Mouse (Mus musculus) forebrain, embryonic 14.5 days (tissue): Measurements from ENCODE around the gene Chchd1. TPM values are rescaled to one million over a fixed set of nuclear protein-coding genes. Genes with fewer than 3 reads are reported as not detected.

ENCODE experiments used
- ATAC-seq: fragments of 200-750 bp; cut with Nextera tagmentation; 2 replicates; pipeline ENCODE4 v1.8.0; 2017; ENCODE audit warnings: mild to moderate bottlenecking, moderate library complexity
- DNase-seq: peaks from one replicate; pipeline ENCODE4 v3.0.0-alpha.2; 2015; ENCODE audit warnings: low spot score
- H3K27ac ChIP-seq: fragments of 300-500 bp; sonication (generic); 2 replicates; pipeline ENCODE4 v1.5.1; 2014; ENCODE audit warnings: low read depth, mild to moderate bottlenecking, control low read depth, low read length, moderate library complexity
- H3K27me3 ChIP-seq: fragments of 300-500 bp; sonication (generic); replicated peaks from 2 replicates; pipeline ENCODE4 v1.6.1; 2014; ENCODE audit warnings: low read length, control low read depth, mixed read lengths; ENCODE audit not compliant: control insufficient read depth, insufficient read depth
- H3K36me3 ChIP-seq: fragments of 300-500 bp; sonication (generic); 2 replicates; pipeline ENCODE4 v1.6.1; 2014; ENCODE audit warnings: low read length, control low read depth; ENCODE audit not compliant: control insufficient read depth, insufficient read depth
- H3K4me1 ChIP-seq: fragments of 300-500 bp; sonication (generic); 2 replicates; pipeline ENCODE4 v1.6.1; 2014; ENCODE audit warnings: antibody characterized with exemption, low read length, control low read depth; ENCODE audit not compliant: control insufficient read depth, insufficient read depth
- H3K4me2 ChIP-seq: fragments of 300-500 bp; sonication (generic); 2 replicates; pipeline ENCODE4 v1.6.1; 2014; ENCODE audit warnings: mild to moderate bottlenecking, control low read depth, low read length
- H3K4me3 ChIP-seq: fragments of 300-500 bp; sonication (generic); 2 replicates; pipeline ENCODE4 v1.5.1; 2014; ENCODE audit warnings: low read depth, low read length, control low read depth
- H3K9ac ChIP-seq: fragments of 300-500 bp; sonication (generic); 2 replicates; pipeline ENCODE4 v1.6.1; 2014; ENCODE audit warnings: mild to moderate bottlenecking, low read length, control low read depth, moderate library complexity
- H3K9me3 ChIP-seq: fragments of 300-500 bp; sonication (generic); replicated peaks from 2 replicates; pipeline ENCODE4 v1.6.1; 2016; ENCODE audit warnings: low read length, control low read depth, mixed read lengths; ENCODE audit not compliant: control insufficient read depth
- WGBS: fragments of 180-500 bp; shearing (Covaris S2); extraction: QIAGEN DNeasy Blood & Tissue Kit; methylation state at CpG from one replicate; pipeline ENCODE4 v1.1.7; 2014; 5-methylcytosine and 5-hydroxymethylcytosine counted together
- polyA plus RNA-seq: library from polyadenylated mRNA; unstranded; fragments of >200 nt; fragmentation: Nextera tagmentation; extraction: Ambion mirVana; gene quantifications from 2 replicates; pipeline ENCODE4 v1.2.1, GENCODE M21; 2014

Chchd1 gene
- polyA plus RNA-seq, 1 experiment from 2014 or later = 259 TPM

DNA sequence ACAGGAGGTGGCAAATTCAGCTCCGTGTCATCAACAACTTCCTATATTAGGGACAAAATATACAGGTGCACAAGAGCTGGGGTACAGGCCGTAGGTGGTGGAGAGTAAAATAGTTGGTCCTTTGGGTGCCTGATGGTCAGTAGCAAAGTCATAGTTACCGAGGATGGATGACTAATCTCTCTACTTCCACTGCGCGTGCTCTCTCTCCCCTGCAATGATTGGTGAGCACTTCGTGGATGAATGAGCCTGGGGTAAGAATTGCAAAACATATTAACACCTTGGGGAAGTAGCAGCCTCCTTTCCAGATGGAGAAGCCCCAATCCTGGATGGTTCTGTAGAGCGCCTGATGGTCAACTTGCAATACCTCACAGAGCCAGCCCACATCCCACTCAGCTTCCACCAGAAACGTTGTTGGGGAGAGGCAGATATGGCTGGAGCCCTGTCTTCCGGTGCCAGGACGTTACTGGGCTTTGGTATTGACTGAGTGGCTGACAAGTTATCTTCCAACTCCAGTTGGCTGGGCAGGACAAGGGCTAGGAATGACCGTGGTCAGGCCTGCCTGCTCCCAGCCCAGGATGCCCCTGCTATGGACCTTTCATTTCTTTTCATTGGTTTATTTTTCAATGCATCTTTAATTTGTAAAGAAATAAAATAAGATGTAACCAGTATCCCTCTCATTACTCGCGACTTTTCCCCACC lies 8.5 kb upstream of the Chchd1 start:
- Histone ChIP-seq H3K9ac (peak overlapping the region; percentile 92), H3K9me3 (no peaks in the 10 kb centered on the region), H3K27me3 (no peaks in the 10 kb centered on the region), H3K27ac (peak overlapping the region; percentile 97), H3K36me3 (peaks cover 60% of the 10 kb centered on the region), H3K4me3 (peak overlapping the region; percentile 91), H3K4me1 (peaks cover 28% of the 10 kb centered on the region), H3K4me2 (peak overlapping the region; percentile 83)
- ATAC-seq (peak; percentile 1; the same call in 1 of the 2 replicates), DNase-seq (no peak)
- 46% methylated on average over 13 of the region's 13 CpGs for WGBS

DNA sequence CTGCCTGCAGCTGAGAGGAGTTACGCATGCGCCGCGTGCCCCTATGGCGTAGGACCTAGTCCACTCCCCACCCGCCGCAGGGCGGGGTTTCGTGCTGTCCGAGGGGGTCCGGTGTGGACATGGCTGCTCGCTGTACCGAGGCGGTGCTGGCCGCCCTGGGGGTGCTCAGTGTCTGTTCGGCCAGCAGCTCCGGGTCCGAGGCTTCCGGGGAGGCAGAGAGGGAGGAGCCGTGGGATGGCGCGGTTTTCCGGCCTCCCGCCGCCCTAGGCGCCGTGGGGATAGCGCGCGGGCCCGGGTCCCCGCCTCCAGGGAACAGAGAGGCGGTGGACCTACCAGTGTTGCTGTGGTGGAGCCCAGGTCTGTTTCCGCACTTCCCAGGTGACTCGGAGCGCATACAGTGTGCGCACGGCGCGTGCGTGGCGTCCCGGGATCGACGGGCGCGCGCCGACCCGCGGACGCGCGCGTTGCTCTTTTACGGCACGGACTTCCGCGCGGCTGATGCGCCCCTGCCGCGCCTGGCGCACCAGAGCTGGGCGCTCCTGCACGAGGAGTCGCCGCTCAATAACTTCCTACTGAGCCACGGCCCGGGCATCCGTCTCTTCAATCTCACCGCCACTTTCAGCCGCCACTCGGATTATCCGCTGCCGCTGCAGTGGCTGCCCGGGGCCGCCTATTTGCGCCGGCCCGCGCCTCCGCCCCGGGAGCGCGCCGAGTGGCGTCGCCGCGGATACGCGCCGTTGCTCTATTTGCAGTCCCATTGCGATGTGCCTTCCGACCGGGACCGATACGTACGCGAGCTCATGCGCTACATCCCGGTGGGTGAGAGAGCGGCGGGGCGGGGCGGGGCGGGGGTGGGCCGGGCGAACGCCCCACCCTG lies 7.7 kb upstream of the Chchd1 start, which contains the start of gene Fut11:
Fut11 (plus strand) TSS at position 85 of the 877 bp plus-strand sequence.
- peak within 1 kb of the TSS; percentile 91 for H3K4me3 ChIP-seq
- DNase-seq (peak; percentile 93), ATAC-seq (peak; percentile 93)
- WGBS = under 1% methylated on average over 103 of the region's 111 CpGs
- peaks cover 28% of the 10 kb centered on the region for H3K4me1 ChIP-seq
- H3K36me3 ChIP-seq = peaks cover 52% of the 10 kb centered on the region
- peak within 1 kb of the TSS; percentile 83 for H3K4me2 ChIP-seq
- H3K9ac ChIP-seq = peak within 1 kb of the TSS; percentile 92
- H3K27ac ChIP-seq = peak within 1 kb of the TSS; percentile 97
- H3K27me3 ChIP-seq = no peaks in the 10 kb centered on the region
- H3K9me3 ChIP-seq = no peaks in the 10 kb centered on the region

DNA sequence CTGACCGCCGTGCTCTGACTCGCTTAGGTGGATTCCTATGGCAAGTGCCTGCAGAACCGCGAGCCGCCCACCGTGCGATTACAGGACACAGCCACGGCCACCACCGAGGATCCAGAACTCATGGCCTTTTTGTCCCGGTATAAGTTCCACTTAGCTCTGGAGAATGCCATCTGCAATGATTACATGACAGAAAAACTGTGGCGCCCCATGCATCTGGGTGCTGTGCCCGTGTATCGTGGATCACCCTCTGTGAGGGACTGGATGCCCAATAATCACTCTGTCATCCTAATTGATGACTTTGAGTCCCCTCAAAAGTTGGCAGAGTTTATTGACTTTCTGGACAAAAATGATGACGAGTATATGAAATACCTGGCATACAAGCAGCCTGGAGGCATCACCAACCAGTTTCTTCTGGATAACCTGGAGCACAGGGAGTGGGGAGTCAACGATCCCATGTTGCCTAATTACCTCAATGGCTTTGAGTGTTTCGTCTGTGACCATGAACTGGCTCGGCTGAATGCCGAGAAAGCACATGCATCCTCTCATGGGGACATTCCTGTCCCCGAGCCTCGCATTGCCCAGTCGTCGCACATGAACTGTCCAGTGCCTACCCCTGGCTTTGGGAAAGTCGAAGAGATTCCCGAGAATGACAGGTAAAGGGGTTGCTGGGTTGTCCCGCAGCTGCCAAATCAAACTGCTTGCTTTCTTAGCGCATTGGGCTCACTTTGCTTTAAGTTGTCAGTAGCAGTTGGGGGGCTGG lies 6.9 kb upstream of the Chchd1 start:
- H3K9me3 ChIP-seq = no peaks in the 10 kb centered on the region
- 15% methylated on average over 27 of the region's 27 CpGs for WGBS
- ATAC-seq = peak; percentile 3; the same call in 1 of the 2 replicates
- H3K27ac ChIP-seq = peak overlapping the region; percentile 97
- peak overlapping the region; percentile 83 for H3K4me2 ChIP-seq
- H3K9ac ChIP-seq = peak overlapping the region; percentile 92
- H3K4me3 ChIP-seq = peak overlapping the region; percentile 91
- no peak for DNase-seq
- H3K4me1 ChIP-seq = peaks cover 28% of the 10 kb centered on the region
- H3K27me3 ChIP-seq = no peaks in the 10 kb centered on the region
- peaks cover 50% of the 10 kb centered on the region for H3K36me3 ChIP-seq

DNA sequence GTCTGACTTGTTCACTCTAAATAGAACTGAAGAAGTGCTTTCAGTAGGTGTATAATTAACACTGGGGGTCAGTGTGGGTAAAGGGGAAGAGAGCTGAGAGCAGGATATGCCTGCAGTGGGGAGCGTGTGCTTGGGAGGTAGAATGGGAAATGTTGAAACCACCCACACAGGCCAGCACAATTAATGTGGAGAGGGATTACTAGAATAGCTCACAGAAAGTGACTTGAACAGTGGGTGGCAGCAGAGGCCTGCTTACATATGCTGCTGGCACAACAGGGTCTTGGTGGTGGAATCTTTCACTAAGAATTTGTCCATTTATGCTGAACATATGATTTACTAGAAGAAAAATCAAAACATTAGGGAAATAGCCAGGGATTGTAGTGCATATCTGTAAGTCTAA lies 5.8 kb upstream of the Chchd1 start:
- peaks cover 39% of the 10 kb centered on the region for H3K36me3 ChIP-seq
- H3K9ac ChIP-seq = peak overlapping the region; percentile 92; the same call in 1 of the 2 replicates
- no peaks in the 10 kb centered on the region for H3K9me3 ChIP-seq
- peaks cover 37% of the 10 kb centered on the region for H3K4me1 ChIP-seq
- no peaks in the 10 kb centered on the region for H3K27me3 ChIP-seq
- WGBS = 14% methylated on average over 1 of the region's 1 CpGs
- DNase-seq = peak; percentile 78
- H3K4me3 ChIP-seq = peak overlapping the region; percentile 91
- ATAC-seq = no peak
- no peak overlapping the region for H3K27ac ChIP-seq
- peak overlapping the region; percentile 83 for H3K4me2 ChIP-seq

DNA sequence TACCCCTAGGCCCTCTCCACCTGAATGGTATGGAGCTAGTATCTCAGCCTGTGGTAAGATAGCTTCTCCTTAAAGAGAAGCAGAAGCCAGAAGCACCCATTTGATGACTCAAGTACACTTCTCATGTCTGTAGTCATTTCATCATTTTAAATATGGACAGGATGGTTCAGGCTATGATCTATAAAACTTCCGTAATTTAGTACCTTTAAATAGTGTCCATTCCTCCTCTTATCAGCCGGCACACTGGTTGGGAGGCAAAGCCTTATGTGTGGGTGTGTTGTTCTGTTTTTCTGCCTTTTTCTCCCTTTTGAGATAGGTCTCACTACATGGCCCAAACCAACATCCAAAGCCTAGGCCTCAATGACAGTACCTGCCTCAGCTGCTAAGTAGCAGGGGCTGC lies 4.3 kb upstream of the Chchd1 start:
- peaks cover 37% of the 10 kb centered on the region for H3K4me1 ChIP-seq
- H3K9ac ChIP-seq = peak overlapping the region; percentile 35
- no peak overlapping the region for H3K4me3 ChIP-seq
- peaks cover 24% of the 10 kb centered on the region for H3K36me3 ChIP-seq
- no peak overlapping the region for H3K27ac ChIP-seq
- DNase-seq (no peak), ATAC-seq (no peak)
- 85% methylated on average over 2 of the region's 2 CpGs for WGBS
- no peaks in the 10 kb centered on the region for H3K27me3 ChIP-seq
- H3K4me2 ChIP-seq = no peak overlapping the region; the same call in 1 of the 2 replicates
- no peaks in the 10 kb centered on the region for H3K9me3 ChIP-seq

DNA sequence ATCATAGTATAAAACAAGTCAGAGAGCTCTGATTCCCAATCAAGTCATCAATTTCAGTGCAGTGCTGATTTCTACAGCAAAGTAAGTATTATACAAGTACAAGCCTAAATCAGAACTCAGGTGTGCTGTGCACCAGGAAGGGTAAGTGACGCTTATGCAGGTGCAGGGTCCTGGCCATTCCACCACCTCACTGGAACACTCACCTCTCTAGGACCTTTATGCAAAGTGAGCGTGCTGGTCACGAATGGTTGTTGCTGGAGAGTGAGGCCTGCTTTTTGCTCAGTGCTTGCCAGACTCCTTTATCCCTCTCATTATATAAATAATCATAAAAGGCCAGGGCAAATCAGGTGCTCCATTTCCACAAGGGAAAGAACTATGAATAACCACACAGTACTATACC lies 2.4 kb upstream of the Chchd1 start:
- H3K36me3 ChIP-seq = peaks cover 29% of the 10 kb centered on the region; the same call in 1 of the 2 replicates
- DNase-seq = no peak
- 87% methylated on average over 3 of the region's 3 CpGs for WGBS

DNA sequence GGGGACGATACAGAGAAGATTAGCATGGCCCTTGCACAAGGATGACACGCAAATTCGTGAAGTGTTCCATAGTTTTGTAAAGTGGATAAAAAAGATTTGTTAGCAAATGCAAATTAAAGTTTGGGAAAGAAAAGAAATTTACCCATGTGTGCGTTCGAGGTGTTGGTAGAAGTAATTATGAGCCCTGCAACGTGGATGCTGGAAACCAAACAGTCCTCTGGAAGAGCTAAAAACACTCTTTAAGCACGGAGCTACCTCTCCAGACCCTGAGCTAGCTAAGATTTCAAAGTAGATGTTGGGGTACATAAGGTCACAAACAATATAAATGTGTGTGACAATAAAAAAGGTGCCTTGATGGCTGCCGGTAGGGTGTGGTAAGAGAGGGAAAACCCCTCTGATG lies 1.3 kb upstream of the Chchd1 start:
- peak overlapping the region; percentile 79; the same call in 1 of the 2 replicates for H3K9ac ChIP-seq
- DNase-seq = no peak
- no peak for ATAC-seq

More for the DNA sequence above, 2.4 kb upstream of the Chchd1 start:
- H3K4me1 ChIP-seq = peaks cover 43% of the 10 kb centered on the region
- no peaks in the 10 kb centered on the region for H3K9me3 ChIP-seq
- H3K27ac ChIP-seq = no peak overlapping the region
- H3K9ac ChIP-seq = no peak overlapping the region
- H3K4me2 ChIP-seq = no peak overlapping the region
- ATAC-seq = no peak
- no peak overlapping the region for H3K4me3 ChIP-seq
- no peaks in the 10 kb centered on the region for H3K27me3 ChIP-seq

DNA sequence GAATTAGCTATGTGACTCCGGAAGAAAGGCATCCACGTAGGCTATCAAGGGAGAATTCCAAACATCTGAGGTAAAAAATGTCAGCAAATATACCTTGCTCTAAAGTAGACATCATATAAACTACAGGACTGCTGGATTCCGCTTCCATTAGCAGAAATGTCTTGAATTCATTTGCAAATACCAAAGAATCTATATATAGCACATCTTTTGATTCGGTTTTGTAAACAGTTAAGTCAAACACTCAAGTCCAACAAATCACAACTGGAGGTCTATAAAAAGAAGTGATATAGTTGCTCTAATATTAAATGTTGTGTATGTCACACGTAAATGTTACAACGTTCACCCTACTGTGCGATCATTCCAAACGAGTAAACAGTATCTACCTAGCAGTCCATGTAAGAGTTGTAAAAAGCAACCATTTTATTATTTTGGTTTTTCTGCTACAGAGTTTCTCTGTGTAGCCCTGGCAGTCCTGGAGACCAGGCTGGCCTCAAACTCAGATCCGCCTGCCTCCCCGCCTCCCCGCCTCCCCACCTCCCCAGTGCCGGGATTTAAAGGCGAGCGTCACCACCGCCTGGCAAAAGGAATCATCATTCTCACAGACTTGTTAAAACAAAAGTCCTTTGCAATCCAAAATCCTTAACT lies 588 bp upstream of the Chchd1 start:
- 15% methylated on average over 15 of the region's 15 CpGs for WGBS
- ATAC-seq = peak; percentile 24

More for the DNA sequence above, 1.3 kb upstream of the Chchd1 start:
- H3K4me1 ChIP-seq = peaks cover 35% of the 10 kb centered on the region
- peaks cover 32% of the 10 kb centered on the region; the same call in 1 of the 2 replicates for H3K36me3 ChIP-seq
- no peak overlapping the region for H3K27ac ChIP-seq
- peak overlapping the region; percentile 70 for H3K4me2 ChIP-seq
- H3K9me3 ChIP-seq = no peaks in the 10 kb centered on the region
- H3K27me3 ChIP-seq = no peaks in the 10 kb centered on the region
- H3K4me3 ChIP-seq = peak overlapping the region; percentile 63; the same call in 1 of the 2 replicates
- 78% methylated on average over 8 of the region's 8 CpGs for WGBS

More for the DNA sequence above, 588 bp upstream of the Chchd1 start:
- no peak for DNase-seq
- H3K4me1 ChIP-seq = peaks cover 30% of the 10 kb centered on the region
- peaks cover 32% of the 10 kb centered on the region; the same call in 1 of the 2 replicates for H3K36me3 ChIP-seq
- H3K9me3 ChIP-seq = no peaks in the 10 kb centered on the region
- H3K9ac ChIP-seq = peak overlapping the region; percentile 79
- H3K27ac ChIP-seq = peak overlapping the region; percentile 87
- H3K4me3 ChIP-seq = peak overlapping the region; percentile 63
- no peaks in the 10 kb centered on the region for H3K27me3 ChIP-seq
- peak overlapping the region; percentile 70 for H3K4me2 ChIP-seq
